Mouse (Mus musculus): ENCODE data around the gene Ccdc85b. TPM values are rescaled to one million over a fixed set of nuclear protein-coding genes. Genes with fewer than 3 reads are reported as not detected.

Gene Ccdc85b
- total and polyA plus RNA-seq, 3 experiments: 3.6 to 7.6 TPM; not detected in 1

DNA sequence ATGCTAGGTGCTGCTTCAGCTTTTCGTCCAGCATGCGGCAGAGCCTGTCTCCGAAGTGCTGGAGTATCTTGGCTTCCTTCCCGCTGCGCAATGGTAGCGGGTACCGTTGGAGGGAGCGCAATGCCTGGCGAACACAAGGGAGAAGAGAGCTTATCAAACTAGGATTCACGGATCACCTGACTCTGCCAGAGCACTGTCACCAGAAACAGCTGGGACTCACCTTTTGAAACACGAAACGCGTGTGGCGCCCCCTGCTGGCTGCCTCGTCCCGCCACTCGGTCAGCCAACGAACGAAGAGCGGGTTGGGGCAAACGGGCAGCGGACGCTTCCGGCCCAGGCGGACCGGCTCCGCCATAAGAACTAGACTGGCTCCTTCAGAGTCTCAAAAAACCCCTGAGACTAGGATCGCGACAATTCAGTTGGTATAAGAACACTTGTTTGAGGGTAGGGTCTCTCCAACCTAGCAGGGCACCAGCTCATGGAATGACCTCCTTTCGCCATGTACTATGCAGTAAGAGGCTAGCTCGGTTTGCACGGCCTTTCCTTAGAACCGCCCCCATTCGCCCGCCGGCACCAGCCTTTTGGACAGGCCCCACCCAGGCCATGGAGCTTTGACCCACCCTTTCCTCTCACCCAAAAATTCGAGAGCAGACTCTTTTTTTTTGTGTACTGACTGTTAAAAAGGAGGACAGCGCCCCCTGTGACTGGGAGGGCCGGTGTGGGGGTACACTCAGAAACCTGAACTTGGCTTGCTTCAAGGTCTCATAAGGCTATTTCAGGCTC lies 30.3 kb upstream of the Ccdc85b start, which contains the start of gene Mus81 (continued):
- TF ChIP-seq NRF1 (IDR thresholded peaks at IDR 0.05; ENCODE audit: insufficient read depth, low read depth, low read length, poor library complexity, severe bottlenecking): 0 out of 2 replicates have a peak, but pooled peaks have one; percentile 12
- no peak for TF ChIP-seq JUND (IDR thresholded peaks at IDR 0.05; ENCODE audit: low read depth, low read length)
- no peak; the same call in 1 of the 2 replicates for TF ChIP-seq GABPA (IDR thresholded peaks at IDR 0.05; ENCODE audit: low read depth, low read length)
- no peak for TF ChIP-seq TAL1 (IDR thresholded peaks at IDR 0.05; ENCODE audit: low read length)
- peak; percentile 87 for TF ChIP-seq NELFE (IDR thresholded peaks at IDR 0.05; ENCODE audit: low read depth, low read length)
- TF ChIP-seq ZKSCAN1 (IDR thresholded peaks at IDR 0.05; ENCODE audit: low read depth, low read length): no peak
- no peak for TF ChIP-seq MYB (IDR thresholded peaks at IDR 0.05; ENCODE audit: low read depth, low read length)
- TF ChIP-seq CHD1 (IDR thresholded peaks at IDR 0.05; ENCODE audit: low read depth, low read length): no peak
- no peak for TF ChIP-seq RCOR1 (IDR thresholded peaks at IDR 0.05; ENCODE audit: low read depth, low read length)
- TF ChIP-seq ZNF384 (IDR thresholded peaks at IDR 0.05; ENCODE audit: low read depth, low read length): peak; percentile 70
- peak; percentile 32; the same call in 1 of the 2 replicates for TF ChIP-seq RAD21 (IDR thresholded peaks at IDR 0.05; ENCODE audit: low read depth, low read length)
- TF ChIP-seq MEF2A (IDR thresholded peaks at IDR 0.05; ENCODE audit: extremely low read depth, insufficient replicate concordance, low read depth, low read length, poor library complexity, severe bottlenecking): no peak
- TF ChIP-seq ETS1 (IDR thresholded peaks at IDR 0.05; ENCODE audit: low read depth, low read length): peak; percentile 96
- no peak; the same call in 1 of the 2 replicates for TF ChIP-seq KAT2A (conservative IDR thresholded peaks at IDR 0.05; ENCODE audit: low read depth, low read length)
- TF ChIP-seq E2F4 (IDR thresholded peaks at IDR 0.05; ENCODE audit: borderline replicate concordance, low read depth, low read length): no peak
- peak; percentile 36; the same call in 1 of the 2 replicates for TF ChIP-seq GATA1 (IDR thresholded peaks at IDR 0.05; ENCODE audit: low read depth, low read length)
- TF ChIP-seq MAX (IDR thresholded peaks at IDR 0.05; ENCODE audit: low read length): no peak; the same call in none of the 2 replicates
- peak; percentile 77 to 98 for TF ChIP-seq POLR2A (IDR thresholded peaks at IDR 0.05; ENCODE audit: control insufficient read depth in 1 of 2, insufficient read depth in 1 of 2, low read depth in 1 of 2, low read length in 2 of 2, poor library complexity in 1 of 2)
- peak; percentile 88 for TF ChIP-seq USF1 (IDR thresholded peaks at IDR 0.05; ENCODE audit: low read depth, low read length)
- TF ChIP-seq SMC3 (IDR thresholded peaks at IDR 0.05; ENCODE audit: low read depth, low read length): peak; percentile 64
- TF ChIP-seq BHLHE40 (IDR thresholded peaks at IDR 0.05; ENCODE audit: borderline replicate concordance, low read depth, low read length): peak; percentile 28; the same call in 1 of the 2 replicates
- no peak for TF ChIP-seq MYC (IDR thresholded peaks at IDR 0.05; ENCODE audit: low read depth, low read length)
- TF ChIP-seq UBTF (IDR thresholded peaks at IDR 0.05; ENCODE audit: borderline replicate concordance, insufficient read depth, low read depth, low read length): no peak
- peak; percentile 93 for TF ChIP-seq SIN3A (IDR thresholded peaks at IDR 0.05; ENCODE audit: low read length)
- TF ChIP-seq HCFC1 (IDR thresholded peaks at IDR 0.05; ENCODE audit: low read depth, low read length): peak; percentile 88
- TF ChIP-seq POLR2AphosphoS5 (IDR thresholded peaks at IDR 0.05; ENCODE audit: borderline replicate concordance, low read depth, low read length): no peak
- no peak for TF ChIP-seq ZC3H11A (IDR thresholded peaks at IDR 0.05; ENCODE audit: low read depth, low read length)
- peak; percentile 51 for TF ChIP-seq MXI1 (IDR thresholded peaks at IDR 0.05; ENCODE audit: low read depth, low read length)

All from MEL (cell line).